Mouse (Mus musculus): ENCODE measurements around the gene Ptprn.
"Not testable (repeated sequence)": the region's sequence is repeated elsewhere in the genome, so short reads cannot be mapped to it uniquely, and the experiment has no call there.

Gene Ptprn

DNA sequence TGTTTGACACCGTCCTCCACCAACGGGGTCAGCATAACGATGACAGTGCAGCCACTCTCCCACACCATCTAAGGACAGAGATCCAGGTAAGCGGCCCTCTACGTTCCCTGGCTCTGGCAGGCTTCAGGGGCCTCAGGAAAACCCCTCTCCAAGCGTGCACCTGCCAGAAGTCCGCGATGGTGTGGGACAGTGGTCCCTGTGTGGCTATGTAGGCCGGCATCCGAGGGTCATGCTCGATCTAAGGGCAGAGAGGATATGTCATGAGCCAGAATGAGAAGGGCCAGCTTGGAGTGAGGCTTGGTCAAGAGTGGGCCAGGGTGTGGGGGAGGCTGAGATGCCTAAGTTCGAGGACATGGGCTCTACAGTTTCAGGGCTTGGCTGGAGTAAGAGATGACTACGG is 12.0 kb downstream of the Ptprn start:
- peak; percentile 53 for DNase-seq

DNA sequence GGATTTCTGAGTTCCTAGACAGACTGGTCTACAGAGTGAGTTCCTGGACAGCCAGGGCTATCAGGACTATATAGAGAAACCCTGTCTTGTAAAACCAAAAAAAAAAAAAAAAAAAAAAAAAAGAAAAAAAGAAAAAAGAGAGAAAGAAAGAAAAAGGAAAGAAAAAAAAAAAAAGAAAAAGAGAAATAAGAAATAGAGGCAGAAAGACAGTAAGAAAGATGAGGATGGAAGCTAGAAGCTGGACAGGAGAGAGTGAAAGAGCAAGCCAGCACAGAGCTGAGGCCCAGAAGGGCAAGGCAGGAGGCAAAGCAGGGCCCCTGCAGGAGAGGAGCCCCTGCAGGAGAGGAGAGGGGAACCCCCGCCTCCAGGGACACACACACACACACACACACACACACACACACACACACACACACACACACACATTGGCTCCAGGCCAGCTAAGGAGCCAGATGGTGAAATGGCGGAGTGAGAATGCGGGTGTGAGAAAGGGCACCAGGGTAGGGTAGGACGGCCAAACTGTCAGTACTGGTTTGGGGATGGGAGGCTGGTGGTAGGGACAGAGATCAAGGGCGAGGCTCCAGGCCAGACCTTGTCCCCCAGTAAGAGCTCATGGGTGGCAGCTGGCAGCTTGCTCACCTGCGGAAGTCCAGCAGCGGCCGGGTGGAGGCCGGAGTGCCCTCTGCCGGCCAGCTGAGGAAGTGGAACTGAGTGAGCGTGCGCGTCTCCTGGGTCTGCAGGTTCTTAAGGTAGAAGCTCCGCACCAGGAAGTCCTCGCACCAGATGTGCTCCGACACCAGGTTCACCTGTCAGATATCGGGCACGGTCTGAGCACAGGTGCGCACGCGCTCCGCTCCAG is 13.0 kb downstream of the Ptprn start:
- peak; percentile 90 for DNase-seq

DNA sequence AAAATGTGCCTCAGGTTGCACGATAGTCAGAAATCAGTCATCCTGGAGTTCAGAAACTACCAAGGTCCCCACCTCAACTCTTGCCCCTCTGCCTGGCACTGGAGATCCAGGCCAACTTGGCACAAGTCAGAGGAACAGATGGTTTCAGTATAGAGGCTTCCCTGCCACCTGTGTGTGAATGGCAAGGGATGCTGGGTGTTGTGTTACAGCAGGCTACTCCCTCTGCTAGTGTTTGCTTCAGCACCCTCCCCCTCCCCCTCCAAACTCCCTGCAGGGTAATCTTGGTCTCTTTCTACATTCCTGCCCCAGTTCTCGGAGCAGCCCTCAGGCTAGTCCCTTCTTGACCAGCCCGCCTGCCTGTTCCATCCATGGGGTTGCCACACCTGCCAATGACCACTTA is 13.8 kb downstream of the Ptprn start:
- peak; percentile 80 for DNase-seq

DNA sequence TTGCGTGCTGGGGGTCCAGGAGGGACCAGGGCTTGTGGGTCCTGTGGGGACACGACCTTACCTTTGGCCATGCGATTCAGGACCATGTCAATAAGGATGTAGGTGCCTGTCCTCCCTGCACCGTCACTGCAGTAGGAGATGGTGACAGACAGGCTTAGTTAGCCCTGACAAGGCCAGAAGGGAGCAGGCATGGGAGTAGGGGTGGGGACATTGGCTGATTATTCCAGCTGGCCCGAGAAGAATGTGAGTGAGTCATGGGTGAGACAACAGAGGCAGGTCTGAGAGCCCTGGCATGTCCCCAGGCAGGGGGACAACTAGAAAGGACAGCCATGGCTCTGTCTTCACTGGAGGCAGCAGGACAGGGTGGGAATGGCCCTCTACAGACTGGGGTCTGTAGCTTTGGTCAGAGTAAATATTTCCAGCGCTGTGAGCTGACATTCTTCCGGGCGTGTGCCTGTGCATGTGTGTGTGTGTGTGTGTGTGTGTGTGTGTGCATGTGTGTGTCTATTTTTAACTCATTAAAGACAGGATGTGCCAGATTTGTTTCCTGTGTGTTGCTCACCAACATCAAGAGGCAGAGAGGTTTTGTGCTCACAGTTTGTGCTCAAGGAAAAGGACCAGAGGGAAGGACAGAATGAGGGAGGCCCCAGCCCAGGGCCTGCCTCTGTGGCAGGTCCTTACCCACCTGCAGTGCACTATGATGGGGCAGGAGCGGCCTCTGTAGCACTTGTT is 16.1 kb downstream of the Ptprn start:
- peak; percentile 64 for DNase-seq

DNA sequence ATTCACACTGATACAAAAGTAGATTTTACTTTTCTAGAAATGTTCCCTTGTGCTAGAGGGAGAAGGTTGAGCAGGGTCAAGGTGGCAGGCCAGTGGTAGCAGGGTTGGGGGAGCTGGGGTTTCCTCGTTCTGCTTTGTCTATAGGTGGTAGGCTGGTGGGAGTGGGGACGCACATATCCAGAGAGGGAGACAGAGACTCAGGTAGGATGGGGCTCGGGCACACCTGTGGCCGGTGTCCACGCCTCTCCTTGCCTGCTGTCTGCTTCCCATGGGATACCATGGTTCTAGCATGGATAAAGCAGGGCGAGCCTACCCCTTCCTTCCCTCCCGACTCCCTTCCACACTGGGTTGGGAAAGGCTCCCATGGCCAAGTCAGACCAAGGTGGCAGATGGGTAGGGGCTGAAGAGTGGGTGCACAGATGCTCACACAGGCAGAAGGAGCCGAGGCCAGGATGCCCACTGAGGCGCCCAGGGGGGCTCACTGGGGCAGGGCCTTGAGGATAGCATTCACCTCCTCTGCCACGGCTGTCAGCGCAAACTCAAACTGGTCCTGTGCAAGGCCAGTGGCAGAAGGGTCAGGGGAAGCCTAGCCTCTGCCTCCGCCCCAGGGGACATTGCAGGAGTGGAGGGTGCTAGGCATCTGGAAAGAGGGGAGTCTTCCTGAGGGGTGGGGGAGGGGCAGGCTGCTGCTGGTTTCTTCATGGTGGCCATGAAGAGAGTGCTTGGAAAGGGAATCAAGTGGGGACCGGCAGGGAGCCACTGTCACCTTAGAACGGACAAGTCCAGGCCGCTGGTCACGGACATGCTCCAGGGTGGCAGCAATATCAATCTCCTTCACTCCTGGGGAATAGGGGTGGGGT is 17.0 kb downstream of the Ptprn start:
- DNase-seq = no peak

DNA sequence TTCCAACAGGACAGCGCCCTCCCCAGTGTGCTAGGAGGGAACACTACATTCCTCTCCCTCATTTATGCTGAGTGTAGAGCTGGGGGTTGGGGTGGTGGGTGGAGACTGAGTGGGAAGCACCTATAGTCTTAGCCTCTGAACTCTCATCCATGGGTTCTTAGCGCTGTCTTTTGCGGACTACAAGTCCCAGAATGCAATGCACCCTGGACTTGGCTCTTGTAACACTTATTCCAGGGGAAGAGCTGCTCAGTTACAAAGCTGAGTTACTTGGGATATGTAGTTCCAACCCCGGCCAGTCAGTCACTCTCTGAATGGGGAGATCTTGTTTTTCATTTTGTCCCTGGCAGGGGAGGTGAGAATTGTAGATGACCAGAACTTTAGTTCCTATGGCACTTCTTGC is 19.5 kb downstream of the Ptprn start:
- DNase-seq = peak; percentile 66

DNA sequence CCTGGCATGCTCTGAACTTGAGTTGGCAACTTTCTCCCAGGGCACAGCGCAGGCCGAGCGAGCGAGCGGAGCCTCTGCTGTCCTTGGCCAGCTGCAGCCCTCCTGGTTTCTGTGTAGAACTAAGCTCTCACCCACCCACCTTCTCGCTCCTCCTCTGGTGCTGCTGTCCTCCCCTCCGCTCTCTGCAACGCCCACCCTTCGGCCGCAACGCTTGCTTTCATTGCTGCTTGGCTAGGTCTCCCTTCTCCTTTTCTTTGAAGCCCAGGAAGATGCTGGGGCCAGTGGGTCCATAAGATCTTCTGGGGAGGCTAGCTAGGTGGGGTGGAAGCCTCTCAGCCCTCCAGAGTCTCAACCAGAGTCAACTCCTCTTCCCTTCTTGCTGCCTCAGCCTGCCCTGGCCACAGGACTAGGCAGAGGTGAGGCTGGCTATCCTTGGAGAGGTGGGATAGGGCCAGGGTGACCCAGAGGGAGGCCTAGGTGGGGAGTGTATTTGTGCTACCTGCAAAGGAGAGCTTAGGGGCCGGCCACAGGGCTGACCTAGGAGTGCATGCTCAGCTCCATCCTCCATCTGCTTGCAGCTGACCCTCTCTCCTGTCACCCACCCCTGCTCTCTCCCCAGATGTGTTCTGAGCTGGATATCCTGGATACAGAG is 20.0 kb downstream of the Ptprn start:
- DNase-seq = no peak

DNA sequence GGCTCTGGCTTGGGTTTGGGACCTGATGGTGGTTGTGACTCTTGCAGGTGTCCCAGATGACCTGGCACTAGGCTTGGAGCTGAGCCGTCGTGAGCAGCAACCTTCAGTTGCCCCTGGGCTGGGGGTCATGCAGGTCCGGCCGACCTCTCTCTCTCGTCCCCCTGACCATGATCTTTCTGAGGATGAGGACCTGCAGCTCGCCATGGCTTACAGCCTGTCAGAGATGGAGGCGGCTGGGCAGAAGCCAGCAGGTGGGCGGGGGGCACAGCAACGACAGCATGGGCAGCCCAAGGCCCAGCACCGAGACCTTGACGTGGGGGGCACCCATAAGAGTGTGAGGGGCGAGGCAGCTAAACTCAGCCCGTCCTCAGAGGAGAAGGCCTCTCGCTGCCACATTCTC is 20.9 kb downstream of the Ptprn start:
- no peak for DNase-seq

DNA sequence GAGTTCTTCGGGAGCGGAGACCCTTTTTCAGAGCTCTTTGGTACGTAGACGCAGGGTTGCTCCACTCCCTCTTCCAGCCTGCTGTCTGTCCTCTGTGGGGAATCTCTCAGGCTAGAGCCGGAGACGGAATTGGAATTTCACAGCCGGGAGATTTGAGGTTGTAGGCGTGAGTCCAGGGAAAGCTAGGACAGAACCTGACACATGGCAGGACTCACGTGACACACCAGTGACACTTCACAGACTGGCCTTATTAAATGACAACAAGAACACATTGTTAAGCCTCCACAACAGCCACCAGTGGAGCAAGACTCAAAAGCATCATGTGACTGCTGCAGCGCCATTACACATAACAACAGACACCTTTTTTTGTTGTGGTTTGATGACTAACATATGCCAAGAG is 24.7 kb downstream of the Ptprn start:
- peak; percentile 63 for DNase-seq

DNA sequence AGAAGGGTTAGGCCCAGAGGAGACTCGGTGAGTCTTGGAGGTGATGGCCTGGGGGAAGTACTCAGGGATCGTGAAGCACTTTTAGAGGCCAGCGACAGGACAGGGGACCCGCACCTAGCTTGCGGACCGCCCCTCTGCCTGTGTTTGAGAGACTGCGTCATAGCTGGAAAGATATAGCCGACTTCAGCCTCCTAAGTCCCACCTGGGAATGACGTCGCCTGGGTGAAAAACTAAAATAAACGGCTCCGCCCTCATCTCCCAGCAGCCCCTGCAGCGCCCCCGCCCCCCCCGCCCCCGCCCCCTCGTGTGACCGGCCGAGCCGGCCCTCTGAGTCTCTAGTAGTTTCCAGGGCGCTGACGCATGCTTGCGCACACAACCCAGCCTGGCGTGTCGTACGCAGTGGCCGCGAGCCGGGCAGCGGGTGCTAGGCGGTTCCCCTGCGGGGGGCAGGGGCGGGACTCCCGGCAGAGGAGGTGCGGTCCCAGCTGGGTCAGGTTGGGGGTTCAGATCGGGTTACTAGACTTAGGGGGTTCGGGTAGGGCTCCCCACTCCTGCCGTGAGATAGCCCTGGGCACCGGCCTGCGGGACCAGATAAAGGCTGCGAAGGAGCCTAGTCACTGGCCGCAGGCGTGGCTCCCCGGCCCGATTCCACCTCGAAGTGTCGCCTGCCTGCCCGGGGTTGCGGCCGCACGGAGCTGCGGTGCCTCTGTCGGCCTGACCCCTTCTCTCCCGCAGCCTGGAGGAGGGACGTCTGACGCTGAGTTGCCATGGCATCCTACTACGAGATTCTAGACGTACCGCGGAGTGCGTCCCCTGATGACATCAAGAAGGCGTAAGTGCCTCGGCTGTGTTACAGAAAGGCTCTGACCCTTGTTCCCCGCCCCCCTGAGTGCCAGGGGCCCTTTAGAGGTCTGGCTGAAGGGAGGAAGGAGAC is 27.9 kb downstream of the Ptprn start, which contains the start of gene Dnajb2:
TSS of gene Dnajb2 (plus strand) at position 290 of the 934 bp plus-strand sequence.
- peak; percentile 93 for DNase-seq

DNA sequence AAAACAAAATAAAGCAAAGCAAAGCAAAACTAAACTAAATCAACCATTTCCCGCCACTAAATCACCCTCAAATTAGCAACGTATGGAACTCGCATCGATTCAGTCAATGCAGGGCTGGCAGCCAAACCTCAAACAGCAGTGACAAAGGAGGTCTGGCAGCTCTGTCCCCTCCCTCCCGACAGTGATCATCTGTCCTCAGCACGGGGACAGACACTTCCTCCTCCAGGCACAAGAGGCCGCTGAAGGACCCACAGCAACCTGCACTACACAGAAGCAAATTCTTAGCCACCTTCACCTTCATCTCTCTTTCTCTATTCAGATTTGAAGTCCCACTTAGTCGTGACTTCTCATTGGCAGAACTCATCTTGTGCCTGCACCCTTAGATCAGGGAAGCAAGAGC is 29.7 kb downstream of the Ptprn start:
- DNase-seq = peak; percentile 84

DNA sequence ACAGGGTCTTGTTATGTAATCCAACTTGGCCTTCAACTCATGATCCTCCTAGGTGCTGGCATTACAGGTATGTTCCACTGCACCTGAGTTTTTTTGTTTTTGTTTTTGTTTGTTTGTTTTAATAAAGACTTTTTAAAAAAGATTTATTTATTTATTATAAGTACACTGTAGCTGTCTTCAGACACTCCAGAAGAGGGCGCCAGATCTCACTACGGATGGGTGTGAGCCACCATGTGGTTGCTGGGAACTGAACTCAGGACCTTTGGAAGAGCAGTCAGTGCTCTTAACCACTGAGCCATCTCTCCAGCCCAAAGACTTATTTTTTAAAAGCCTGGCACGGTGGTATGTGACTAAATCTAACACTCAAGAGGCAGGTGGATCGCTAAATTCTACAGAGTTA is 31.8 kb downstream of the Ptprn start:
- DNase-seq = not testable (repeated sequence)

DNA sequence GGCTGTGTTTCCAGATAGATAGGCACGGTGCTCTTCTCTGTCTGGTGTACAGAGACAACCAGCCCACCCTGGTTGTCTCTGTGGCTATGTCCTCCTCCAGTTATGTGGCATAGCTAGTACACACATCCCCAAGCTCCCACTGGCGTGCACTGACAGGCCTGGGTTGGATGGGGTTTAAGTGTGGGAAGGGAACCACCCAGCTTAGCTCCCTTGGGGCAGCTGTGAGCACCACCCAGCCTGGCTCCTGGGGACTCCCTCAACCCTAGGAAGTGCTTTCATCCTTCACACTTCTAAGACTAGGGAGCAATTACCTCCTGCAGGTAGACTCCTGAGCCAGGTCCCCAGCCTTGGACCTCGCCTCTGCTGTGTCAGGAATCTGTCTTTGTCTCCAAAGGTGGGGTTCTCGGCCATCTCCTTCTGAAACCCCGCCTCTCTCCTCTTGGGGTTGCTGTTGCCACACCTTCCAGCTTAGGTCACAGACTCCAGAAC is 32.6 kb downstream of the Ptprn start, which contains the start of gene A630095N17Rik:
TSS of gene A630095N17Rik (minus strand) at position 439 of the 489 bp plus-strand sequence.
- no peak for DNase-seq

DNA sequence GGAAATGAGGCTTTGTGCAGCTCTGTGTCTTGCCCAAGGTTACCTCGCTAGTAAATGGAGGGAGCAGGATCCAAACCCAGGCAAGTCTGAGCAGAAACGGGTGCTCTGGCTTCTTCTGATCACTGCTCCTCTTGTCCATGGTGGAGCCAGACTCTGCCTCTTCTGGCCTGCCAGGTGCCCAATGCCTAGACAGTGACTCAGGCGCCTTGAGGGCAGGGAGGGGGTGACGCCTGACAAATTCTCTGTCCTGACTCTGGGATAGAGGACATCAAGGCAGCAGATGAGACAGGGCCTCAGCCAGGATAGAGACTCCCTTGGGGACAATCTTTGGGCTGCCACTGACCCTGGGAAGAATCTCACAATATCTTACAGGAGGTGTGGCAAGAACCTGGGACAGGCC is 33.1 kb downstream of the Ptprn start:
- DNase-seq = no peak

DNA sequence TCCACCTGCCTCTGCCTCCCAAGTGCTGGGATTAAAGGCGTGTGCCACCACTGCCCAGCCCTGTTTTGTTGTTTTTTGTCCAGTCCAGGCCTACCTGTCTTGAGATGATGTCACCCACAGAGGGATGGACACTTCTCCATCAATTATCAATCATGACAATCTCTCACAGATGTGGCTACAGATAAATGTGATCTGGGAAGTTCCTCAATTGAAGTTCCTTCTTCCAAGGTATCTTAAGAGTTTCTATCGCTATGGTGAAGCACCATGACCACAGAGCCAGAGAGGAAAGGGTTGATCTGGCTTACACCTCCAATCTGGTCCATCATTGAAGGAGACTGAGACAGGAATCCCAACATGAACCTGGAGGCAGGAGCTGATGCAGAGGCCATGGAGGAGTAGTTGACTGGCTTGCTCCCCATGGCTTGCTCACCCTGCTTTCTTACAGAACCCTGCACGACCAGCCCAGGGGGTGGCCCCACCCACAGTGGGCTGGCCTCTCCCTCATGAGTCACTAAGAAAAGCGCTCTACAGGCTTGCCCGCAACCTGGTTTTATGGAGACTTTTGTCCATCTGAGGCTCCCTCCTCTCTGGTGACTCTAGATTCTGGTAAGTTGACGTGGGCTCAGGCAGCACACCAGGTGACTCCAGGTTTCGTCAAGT is 33.8 kb downstream of the Ptprn start:
- no peak for DNase-seq

DNA sequence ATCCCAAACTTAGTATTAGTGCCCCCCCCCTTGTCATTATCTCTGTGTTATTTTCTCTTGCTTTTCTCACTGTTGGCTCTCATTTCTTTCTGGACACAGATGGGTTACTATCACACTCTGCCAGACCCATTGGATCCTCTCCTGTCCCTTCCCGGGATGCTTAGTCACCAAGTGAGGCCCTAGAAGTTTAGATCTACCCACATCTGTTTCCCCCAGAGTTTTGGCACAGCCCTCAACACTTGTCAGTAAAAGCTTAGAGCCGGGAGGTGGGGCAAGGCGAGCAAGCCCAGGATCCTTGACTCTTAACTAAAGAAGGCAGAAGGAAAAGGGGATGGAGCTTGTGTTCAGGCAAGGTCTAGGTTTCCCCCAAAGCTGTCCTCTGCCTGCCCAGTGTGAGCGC is 35.1 kb downstream of the Ptprn start:
- no peak for DNase-seq

DNA sequence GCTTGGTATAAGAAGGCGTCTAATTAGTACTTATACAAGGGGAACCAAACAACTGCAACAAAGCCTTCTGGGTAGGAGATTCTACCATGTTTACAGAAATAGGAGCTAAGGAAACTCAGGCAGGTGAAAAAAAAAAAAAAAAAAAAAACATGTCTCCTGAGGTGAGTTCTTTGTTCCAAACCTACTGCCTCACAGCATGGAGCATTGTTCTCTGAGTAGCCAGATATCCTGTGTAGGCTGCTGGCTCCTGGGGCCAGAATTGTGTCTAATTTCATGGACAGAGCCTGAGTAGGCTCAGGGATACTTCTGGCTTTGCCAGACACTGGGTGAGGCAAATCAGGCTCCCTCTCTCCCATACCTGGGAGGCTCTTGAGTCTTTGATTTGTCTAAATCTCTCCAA is 36.6 kb downstream of the Ptprn start:
- no peak for DNase-seq

DNA sequence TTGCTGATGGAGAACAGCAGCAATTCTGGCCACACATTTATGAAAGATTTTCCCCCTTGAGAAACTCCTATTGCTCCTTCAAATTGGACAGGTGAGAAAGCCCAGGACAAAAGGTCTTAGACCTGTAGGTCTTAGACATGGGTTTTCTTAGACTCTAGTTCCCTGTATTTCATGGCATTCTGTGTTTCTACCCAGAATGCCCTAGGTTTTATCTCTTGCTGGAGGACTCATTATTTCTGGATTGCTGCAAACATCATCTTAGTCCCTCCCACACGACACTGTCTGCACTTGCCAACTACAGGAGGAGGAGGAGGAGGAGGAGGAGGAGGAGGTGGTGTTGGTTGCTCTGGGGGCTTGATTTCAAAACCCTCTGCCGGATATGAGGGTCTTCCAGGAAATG is 38.2 kb downstream of the Ptprn start:
- no peak for DNase-seq

DNA sequence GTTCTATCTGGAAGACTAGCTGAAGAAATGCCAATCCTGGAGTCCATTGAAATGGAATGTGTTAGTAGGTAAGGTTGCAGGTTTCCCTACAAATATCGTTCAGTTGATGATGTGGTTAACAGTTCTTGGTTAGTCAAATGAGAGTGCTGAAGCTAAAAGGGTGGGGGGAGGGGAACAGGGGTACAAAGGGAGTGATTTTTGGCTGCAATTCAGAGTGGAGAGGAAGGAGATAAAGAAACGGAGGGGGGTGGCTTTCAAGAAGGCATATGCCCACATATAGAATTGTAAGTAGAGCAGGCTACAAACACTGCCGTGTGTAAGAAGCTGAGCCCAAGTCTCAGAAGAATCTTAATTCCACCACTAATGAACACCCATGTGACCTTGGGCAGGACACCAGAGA is 38.8 kb downstream of the Ptprn start:
- no peak for DNase-seq

DNA sequence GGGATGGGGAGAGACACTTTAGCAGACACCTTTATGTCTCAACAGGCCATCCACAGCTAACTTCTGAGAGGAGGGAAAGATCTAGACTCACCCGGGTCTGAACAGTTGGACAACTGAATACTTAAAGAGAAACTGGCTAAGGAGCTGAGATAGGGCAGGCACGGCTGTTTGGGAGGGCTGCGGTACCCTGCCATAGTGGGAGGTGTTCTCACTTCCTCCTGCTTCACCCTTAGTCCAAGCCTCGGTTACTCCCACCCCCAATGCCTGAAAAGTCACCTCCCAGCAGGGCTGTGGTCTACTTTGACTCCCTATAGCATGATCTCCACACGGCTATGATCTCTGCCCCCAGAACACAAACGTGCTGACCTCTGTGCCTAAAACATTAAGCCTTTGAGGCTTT is 40.8 kb downstream of the Ptprn start:
- DNase-seq = no peak

DNA sequence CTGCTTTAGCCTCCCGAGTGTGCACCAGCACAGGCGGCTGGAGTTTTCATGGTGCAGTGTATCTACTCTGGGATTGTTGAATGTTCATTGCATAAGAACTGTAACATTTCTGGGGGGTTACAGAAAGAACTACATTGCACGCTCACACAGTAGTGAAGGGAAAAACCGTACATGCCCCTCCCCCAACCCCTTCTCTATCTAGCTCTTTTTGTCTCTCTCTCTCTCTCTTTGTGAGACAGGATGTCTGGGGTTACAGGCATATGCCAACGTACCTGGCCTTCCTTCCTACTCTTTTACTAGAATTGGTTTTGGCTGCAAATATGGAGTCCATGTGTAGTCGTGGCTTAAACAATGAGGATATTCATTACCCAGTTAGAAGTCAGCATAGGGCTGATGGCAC is 41.4 kb downstream of the Ptprn start:
- no peak for DNase-seq

Data from cerebellum, adult 11-12 months (tissue).